Mouse (Mus musculus): ENCODE data around the gene A830005F24Rik. TPM values are rescaled to one million over a fixed set of nuclear protein-coding genes. Genes with fewer than 3 reads are reported as not detected.

Gene A830005F24Rik
- polyA plus RNA-seq (2014; fragmentation: Illumina TruSeq; extraction: RNeasy Lipid Tissue Mini Kit (QIAGEN cat#74804); ENCODE audit: low read depth, low replicate concordance) = not detected

GRCm38 (mm10) chr13:48513003-48513929, at the start of gene A830005F24Rik, which contains the start of gene Zfp169:
Gene A830005F24Rik (plus strand): TSS chr13:48513570.
Gene Zfp169 (minus strand): TSS chr13:48513451.

Other genes with a start within 250 kb of the A830005F24Rik start
- gene Zfp169, start 119 bp upstream of the A830005F24Rik start, polyA plus RNA-seq (2014; fragmentation: Illumina TruSeq; extraction: RNeasy Lipid Tissue Mini Kit (QIAGEN cat#74804); ENCODE audit: low read depth, low replicate concordance) = 4.9 TPM
- gene Ptpdc1, start 112.1 kb downstream of the A830005F24Rik start, polyA plus RNA-seq (2014; fragmentation: Illumina TruSeq; extraction: RNeasy Lipid Tissue Mini Kit (QIAGEN cat#74804); ENCODE audit: low read depth, low replicate concordance) = 6.6 TPM
- not detected for gene Barx1, start 149.4 kb downstream of the A830005F24Rik start, polyA plus RNA-seq (2014; fragmentation: Illumina TruSeq; extraction: RNeasy Lipid Tissue Mini Kit (QIAGEN cat#74804); ENCODE audit: low read depth, low replicate concordance)

Measured in heart, adult 10 weeks (tissue).